Mouse (Mus musculus) left cerebral cortex, adult 8-10 months (tissue): ENCODE measurements around the gene Tspan2. TPM values are rescaled to one million over a fixed set of nuclear protein-coding genes. Genes with fewer than 3 reads are reported as not detected.

Experiments used
- DNase-seq, 2 experiments: peaks; one replicate each; pipeline ENCODE4 v3.0.0; 2022; ENCODE audit warnings: low spot score in 2 of 2
- total RNA-seq, 4 experiments: library from RNA; stranded (reverse); gene quantifications; 2 replicates each; pipeline ENCODE4 v1.2.4; 2022

Gene Tspan2
- total RNA-seq: 10 to 100 TPM; 66.3 to 74.3 (median 70.5) TPM

DNA sequence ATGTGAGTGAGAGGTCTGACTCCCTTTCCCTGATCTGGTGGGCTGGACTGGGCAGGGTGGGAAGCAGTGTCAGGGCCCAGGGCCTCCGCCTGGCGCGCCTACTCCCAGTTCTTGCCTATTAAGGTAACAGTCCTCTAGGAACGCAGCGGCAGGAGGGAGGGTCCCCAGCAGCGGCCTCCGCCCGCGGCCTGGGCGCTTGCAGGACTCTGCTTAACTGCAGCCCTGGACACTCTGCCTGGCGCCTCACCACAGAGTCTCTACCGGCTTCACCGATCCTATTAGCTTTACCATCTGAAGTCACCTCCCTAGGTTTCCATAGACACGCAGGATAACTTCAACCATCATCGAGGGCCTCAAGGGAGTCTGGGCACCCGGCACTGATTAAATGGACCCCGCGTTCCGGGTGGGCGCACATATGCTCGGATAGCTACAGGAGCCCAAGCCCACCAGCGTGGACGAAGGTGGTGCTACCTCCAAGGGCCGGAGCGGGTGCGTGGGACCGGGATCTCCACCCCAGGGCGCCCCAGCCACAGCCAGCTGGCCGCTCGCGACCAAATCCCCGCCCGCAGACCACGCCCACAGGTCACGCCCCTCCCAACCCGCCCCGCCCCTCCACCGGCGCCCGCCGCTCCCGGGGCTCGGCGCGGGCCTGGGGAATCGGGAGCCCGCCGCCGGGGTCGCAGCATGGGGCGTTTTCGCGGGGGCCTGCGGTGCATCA, at the start of gene Tspan2:
TSS of gene Tspan2 (plus strand) at position 217 of the 718 bp plus-strand sequence.
- peak in 1 of 2 experiments; percentile 39 for DNase-seq

DNA sequence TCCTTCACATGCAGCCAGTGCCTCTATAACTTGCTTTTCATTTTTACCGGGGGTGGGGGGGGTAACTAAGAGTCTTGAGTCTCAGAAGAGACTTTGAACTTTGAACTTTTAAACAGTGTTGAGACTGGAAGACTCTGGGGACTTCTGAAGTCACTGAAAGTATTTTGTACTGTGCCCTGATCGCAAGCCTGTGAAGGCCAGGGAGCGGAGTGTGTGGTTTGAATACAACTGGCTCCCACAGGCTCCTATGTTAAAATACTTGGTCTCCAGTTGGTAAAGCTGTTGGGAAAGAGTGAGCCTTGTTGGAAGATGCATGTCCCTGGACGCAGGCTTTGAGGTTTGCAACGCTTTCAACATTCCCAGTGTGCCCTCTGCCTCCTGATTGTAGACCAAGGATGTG, 47.5 kb upstream of the Tspan2 start:
- no peak for DNase-seq

DNA sequence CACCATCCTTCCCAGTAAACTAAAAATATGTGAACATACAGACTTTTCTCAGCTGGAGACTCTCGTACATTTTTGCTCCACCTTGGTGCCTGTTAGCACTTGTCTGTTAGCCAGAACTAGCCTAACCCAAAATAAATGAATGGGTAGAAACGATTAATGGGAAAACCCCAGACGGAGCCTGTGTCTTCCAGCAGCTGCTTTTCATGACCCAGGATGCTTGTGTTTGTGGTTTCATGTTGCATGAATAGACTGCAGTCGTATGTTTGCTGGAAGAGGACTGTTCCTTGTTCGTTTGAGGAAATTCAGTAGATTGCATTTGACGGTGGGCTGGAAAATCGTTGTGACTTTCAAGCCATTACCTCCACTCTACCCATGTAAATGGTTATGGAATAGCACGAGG, 46.5 kb upstream of the Tspan2 start:
- no peak for DNase-seq

DNA sequence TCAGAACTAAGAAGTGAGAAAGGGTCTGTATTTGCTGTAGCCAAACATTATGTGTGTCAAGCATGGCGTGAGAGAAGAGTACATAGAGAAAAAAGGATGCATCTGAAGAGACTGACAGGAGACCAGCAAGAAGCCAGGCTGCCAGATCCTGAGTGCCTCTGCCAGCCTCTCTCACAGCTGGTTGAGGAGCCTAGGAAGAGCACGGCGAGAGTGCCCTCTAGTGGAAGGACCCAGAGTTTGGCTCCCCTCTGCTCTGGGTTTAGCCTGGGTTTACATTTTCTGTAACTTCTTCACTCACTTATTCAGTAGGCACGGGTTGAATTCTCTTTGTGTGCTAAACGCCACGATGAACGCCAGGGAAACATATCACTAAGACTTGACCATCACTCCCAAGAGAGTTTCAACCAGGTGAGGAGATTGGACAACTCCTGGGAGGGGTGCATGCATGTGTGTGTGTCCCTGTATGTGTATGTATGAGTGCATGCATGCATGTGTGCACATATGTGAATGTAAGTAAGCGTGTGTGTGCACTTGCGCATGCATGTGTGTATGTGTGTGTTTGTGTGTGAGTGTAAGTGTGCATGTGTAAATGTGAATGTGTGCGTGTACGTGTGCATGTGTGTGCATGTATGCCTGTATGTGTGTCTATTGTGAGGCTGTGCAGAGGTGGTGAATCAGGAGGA, 42.4 kb upstream of the Tspan2 start:
- DNase-seq: peak; percentile 33 to 42

DNA sequence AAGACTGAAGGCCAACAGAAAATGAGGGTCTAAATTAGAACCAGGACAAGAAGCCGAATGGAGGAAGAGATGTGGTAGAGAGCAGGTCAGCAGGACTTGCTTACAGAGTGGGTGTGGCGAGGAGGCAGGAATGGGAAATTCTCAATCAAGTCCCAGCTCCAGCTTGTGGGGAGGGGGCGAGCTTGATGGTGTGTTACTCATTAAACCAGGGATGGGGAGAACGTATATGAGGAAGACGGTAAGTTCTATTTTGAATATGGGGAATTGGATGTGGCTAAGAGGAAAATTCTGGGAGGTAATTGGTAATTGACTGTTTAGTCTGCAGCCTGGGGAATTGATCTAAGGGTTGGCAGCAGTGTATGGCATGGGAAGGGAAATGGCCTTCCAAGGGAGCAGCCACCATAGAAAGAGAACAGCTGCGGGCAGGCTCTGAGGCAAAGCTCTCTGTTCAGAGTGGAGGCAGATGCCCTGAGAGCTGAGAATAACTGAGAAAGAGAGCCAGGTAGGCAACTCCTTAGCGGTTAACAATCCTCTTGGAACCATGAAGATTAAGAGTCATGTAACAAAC, 41.5 kb upstream of the Tspan2 start:
- DNase-seq: no peak

- DNase-seq: no peak
Observed at GRCm38 (mm10) chr3:102698127-102698526, 36.2 kb upstream of the Tspan2 start.

DNA sequence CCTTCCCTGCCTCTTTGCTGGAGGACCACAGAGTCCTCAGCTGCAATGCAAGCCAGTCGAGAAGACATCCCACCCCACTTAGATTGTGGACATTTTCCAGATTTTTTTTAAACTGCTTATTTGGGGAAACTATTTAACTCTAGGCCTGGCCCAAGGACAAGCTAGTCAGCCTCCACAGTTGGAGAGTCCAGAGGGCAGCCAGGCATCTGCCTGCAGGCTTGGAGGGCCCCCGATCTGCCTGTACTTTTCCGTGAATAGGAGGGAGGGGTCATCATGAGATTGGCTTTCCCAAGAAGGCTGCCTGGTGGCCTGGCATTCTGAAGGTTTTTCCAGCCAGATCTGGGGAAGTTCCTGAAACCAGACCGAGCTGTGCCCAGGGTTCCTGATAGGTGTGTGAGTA, 33.0 kb upstream of the Tspan2 start:
- DNase-seq: no peak

DNA sequence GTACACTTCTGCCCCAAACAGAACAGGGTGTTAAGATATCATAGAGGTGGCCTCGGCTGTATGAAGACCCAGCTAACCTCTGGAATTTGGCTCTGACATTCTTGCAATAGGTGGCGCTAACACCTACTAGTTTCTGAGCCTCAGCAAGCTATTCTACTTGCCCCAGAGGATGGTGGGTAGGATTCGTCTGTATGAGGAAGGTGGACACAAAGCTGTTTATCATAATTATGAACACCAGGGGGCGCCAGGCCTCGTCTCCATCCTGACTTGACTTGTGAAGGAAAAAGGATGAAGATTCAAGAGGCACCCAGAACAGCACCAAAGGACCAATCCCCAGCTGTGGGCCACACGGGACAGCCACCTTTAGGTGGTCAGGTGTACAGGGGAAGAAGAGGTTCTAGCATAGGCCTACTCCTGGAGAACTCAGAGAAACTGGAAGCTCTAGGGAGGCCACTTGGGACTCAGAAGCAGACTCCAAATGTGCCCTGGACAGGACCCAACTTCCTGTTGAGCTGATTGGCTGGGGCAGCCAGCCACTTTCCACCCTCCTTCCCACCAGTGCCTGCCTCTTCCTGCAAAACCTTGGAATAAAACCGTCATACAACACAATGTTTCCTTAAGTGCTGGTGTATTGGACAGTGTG, 32.3 kb upstream of the Tspan2 start:
- DNase-seq: peak; percentile 22 to 39

DNA sequence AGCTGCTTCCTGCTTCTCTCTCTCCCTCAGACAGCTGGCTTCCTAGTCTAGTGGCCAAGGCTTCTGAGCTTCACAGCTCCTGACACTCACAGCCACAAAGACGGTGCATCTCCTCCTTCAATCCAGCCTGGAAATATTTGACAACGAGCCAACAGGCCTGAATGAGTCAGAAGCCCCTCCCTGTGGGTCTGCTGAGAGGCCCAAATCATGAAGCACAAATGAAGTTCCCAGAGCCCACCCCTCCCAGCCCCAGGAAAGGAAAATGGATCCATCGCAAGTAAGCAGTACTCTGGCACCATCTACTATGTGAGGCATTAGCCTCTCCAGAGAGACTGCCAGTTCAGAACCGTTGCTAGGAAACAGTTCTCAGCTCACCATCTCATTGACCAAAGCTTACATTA, 30.3 kb upstream of the Tspan2 start:
- no peak for DNase-seq

DNA sequence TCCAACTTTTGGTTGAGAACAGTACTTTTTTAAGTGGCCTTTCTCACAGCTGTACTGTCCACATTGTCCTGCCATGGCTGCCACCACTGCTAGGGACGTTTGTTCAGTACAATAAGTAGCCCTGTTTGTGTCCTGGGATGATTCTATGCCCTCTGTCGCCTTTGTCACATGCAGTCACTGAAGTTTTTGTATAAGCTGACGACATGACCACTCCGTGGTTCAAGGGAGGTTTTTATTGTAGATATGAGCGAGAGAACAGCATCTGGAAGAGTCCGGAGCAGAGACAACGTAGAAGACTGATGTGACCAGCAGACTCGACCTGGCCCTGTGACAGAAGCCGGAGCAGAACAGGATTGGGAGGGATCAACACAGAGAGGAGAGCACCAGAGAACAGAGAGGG, 25.7 kb upstream of the Tspan2 start:
- peak in 1 of 2 experiments; percentile 32 for DNase-seq

GRCm38 (mm10) chr3:102715066-102715584, 19.2 kb upstream of the Tspan2 start:
- peak; percentile 47 to 54 for DNase-seq

DNA sequence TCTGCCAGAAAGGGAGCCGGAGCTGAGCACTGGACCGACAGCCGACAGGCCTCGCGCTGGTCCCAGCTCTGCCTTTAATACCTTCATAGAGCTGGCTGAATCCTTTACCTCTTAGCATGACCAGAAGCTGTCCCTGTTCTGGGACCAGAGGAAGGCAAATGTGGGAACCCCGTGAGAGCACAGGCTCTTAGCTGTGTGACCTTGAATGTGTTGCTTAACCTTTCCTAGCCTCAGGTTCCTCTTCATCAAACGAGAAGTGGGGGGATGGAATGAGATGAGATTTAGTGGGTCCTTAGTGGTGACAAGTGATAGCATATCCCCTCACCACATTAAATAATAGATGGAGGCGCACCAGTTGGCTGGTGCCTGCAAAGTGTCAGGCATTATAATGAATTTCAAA, 18.5 kb upstream of the Tspan2 start:
- DNase-seq: no peak

- DNase-seq: no peak
Observed at GRCm38 (mm10) chr3:102717586-102718285, 16.6 kb upstream of the Tspan2 start.

DNA sequence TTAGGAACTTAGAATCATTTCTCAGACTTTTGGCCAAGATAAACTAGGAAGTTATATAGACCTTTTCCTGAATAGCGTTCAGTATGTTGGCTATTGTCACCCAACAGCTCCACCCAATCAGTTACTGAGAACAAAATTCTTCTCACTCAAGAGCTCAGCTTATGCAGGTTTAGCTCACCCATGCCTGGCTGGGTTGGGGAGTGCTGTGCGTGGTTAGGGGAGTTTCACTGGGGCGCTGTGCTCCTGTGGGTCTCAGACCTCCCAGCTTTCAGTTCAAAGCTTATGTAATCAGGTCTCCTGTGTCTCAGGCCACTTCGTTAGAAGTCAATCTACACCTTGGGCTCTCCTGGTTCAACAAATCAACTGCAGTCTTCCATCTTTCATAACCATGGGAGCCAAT, 11.2 kb upstream of the Tspan2 start:
- no peak for DNase-seq

DNA sequence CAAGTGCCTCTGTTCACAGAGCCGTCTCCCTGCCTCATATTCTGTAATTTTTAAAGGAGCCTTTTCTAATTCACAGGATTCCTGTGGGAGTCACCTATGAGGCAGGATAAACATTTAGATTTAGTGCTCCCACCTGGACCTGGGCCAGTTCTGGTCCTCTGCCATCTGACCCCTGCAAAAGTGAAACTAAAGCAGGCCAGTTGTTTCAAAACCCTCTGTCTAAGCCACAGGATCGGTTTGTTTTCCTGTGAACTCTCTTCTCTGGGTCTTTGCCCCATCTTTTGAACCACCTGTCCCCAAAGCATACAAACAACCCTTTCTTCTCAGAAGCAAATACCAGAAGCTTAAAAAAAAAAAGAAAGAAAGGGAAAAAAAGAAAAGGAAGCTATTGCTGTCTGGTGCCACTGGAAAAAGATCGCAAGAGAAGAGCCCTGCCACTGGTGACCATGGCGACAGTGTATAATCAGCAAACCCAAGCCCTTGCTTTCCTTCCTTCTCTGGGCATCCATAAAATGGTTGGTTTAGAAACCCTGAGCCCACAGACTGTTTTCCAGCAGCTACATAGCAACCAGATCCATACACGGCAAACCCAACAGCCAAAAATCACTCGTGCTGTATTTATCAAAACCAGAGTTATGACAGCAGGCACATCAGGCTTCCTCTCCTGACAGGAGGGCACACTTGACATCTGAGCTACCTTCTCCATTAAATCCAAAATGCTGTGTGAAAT, 10.3 kb upstream of the Tspan2 start:
- no peak for DNase-seq

DNA sequence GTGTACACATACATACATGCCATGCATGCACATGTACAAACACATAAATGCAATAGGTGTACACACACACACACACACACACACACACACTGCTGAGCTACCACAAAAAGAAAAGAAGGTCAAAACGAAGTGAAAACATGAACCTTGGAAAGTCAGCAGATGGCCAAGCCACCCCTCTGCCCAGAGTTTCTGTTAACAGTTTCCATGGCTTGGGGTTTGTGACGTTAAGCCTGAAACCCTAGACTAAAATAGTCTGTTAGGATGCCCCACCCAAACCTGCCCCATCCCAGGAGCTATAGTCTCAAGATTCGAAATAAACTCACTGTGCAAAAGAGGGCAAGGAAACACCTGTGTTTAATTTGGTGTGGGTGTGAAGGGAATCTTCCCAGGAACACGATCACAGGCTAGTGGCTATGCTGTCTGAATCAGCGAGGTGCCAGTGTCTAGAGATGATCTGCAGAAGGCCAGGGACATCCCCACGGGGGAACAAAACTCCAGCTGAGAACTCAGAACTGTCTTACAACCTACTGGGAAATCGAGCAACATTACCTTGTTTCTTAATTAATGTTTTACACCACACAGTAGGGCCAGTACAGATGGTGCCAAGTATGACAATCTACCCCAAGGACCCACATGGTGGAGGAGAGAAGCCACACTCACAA, 9.4 kb upstream of the Tspan2 start:
- DNase-seq: no peak

- no peak for DNase-seq
Observed at GRCm38 (mm10) chr3:102729416-102729815, 4.9 kb upstream of the Tspan2 start.

DNA sequence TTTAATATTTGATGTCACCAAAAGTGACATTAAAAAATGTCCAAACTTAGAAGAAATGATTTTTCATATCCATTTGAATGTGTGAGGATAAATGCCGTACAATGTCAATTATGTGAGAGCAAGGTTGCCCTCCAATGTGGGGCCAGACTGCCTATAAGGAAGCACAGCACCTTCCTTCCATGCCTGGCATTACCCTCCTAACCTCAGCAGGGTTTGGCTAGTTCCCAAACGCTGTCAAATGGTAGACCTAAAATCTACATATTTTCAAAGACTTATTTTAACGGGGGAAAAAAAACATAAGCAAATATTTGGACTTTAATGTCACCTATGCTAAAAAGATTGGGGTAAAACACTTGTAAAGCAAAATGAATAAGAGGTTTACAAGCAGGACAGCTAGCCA, 3.2 kb upstream of the Tspan2 start:
- DNase-seq: no peak

GRCm38 (mm10) chr3:102732619-102733018, 1.7 kb upstream of the Tspan2 start:
- DNase-seq: no peak

DNA sequence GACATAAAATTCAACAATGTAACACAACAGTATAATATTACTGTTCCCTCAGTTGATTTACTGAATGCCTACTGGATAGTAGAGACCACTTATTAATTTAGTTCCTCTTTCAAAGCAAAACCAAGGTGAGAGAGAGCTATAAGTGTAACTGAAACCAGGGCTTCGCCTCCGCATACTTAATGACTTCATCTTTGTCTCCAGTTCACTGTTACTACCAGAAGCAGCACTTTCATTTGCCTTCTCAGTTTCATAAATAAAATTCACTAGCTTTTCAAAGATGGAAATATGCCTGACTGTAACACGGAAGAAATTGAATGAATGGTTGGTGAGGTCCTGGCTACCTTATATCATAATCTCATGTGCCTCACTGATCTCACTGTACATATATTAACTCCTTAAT, 1.3 kb upstream of the Tspan2 start:
- DNase-seq: no peak
